Mouse (Mus musculus): ENCODE measurements around the gene Ascl5. TPM values are rescaled to one million over a fixed set of nuclear protein-coding genes. Genes with fewer than 3 reads are reported as not detected.

Ascl5 gene
- polyA plus RNA-seq, 1 experiment, result not detected

- Histone ChIP-seq H3K4me1 (ENCODE audit: control insufficient read depth, insufficient read depth, low read length) (peaks cover 11% of the 10 kb centered on the region), H3K36me3 (ENCODE audit: control insufficient read depth, insufficient read depth, low read length) (no peaks in the 10 kb centered on the region), H3K27ac (ENCODE audit: control insufficient read depth, insufficient read depth, low read depth, low read length) (no peak overlapping the region), H3K27me3 (ENCODE audit: control insufficient read depth, insufficient read depth, low read length) (no peaks in the 10 kb centered on the region), H3K4me3 (ENCODE audit: control insufficient read depth, low read depth, low read length) (no peak overlapping the region)
- TF ChIP-seq CTCF (IDR thresholded peaks at IDR 0.05; ENCODE audit: control insufficient read depth, insufficient read depth, insufficient replicate concordance, low read depth, low read length) (no peak), POLR2A (IDR thresholded peaks at IDR 0.05; ENCODE audit: control insufficient read depth, low read depth, low read length) (no peak)
Measured at GRCm38 (mm10) chr1:136014796-136015502, 35.7 kb upstream of the Ascl5 start.

DNA sequence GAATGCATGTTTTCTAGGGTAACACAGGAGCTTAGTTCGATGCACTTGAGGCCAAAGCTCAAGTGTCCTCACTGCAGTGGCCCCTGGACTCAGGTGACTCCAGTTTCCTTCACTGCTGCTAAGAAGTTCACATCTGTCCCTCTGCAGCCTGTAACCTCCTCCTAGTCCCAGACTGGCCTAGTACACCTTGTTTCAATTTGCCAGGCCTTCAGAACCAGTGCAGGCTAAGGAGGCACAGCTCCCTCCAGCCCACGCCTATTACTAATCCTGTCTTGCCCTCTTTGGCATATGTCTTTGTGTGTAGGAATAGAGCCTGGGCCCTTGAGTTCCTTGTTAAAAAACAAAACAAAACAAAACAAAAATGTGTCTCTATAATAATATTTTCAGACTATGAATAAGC, 33.3 kb upstream of the Ascl5 start:
- Histone ChIP-seq H3K4me1 (ENCODE audit: control insufficient read depth, insufficient read depth, low read length) (peaks cover 11% of the 10 kb centered on the region), H3K4me3 (ENCODE audit: control insufficient read depth, low read depth, low read length) (peak overlapping the region; percentile 45), H3K27ac (ENCODE audit: control insufficient read depth, insufficient read depth, low read depth, low read length) (no peak overlapping the region), H3K36me3 (ENCODE audit: control insufficient read depth, insufficient read depth, low read length) (no peaks in the 10 kb centered on the region), H3K27me3 (ENCODE audit: control insufficient read depth, insufficient read depth, low read length) (no peaks in the 10 kb centered on the region)
- TF ChIP-seq CTCF (IDR thresholded peaks at IDR 0.05; ENCODE audit: control insufficient read depth, insufficient read depth, insufficient replicate concordance, low read depth, low read length) (no peak), POLR2A (IDR thresholded peaks at IDR 0.05; ENCODE audit: control insufficient read depth, low read depth, low read length) (no peak)

GRCm38 (mm10) chr1:136017907-136018313, 32.7 kb upstream of the Ascl5 start:
- H3K36me3 ChIP-seq (ENCODE audit: control insufficient read depth, insufficient read depth, low read length), result no peaks in the 10 kb centered on the region
- peaks cover 11% of the 10 kb centered on the region for H3K4me1 ChIP-seq (ENCODE audit: control insufficient read depth, insufficient read depth, low read length)
- TF ChIP-seq POLR2A (IDR thresholded peaks at IDR 0.05; ENCODE audit: control insufficient read depth, low read depth, low read length) (peak; percentile 57; the same call in 1 of the 2 replicates), CTCF (IDR thresholded peaks at IDR 0.05; ENCODE audit: control insufficient read depth, insufficient read depth, insufficient replicate concordance, low read depth, low read length) (no peak)
- H3K27ac ChIP-seq (ENCODE audit: control insufficient read depth, insufficient read depth, low read depth, low read length), result peak overlapping the region; percentile 28; the same call in 1 of the 2 replicates
- H3K4me3 ChIP-seq (ENCODE audit: control insufficient read depth, low read depth, low read length), result peak overlapping the region; percentile 97
- no peaks in the 10 kb centered on the region for H3K27me3 ChIP-seq (ENCODE audit: control insufficient read depth, insufficient read depth, low read length)

GRCm38 (mm10) chr1:136018390-136019189, 32.0 kb upstream of the Ascl5 start:
- TF ChIP-seq POLR2A (IDR thresholded peaks at IDR 0.05; ENCODE audit: control insufficient read depth, low read depth, low read length) (no peak), CTCF (IDR thresholded peaks at IDR 0.05; ENCODE audit: control insufficient read depth, insufficient read depth, insufficient replicate concordance, low read depth, low read length) (no peak)
- Histone ChIP-seq H3K27me3 (ENCODE audit: control insufficient read depth, insufficient read depth, low read length) (no peaks in the 10 kb centered on the region), H3K27ac (ENCODE audit: control insufficient read depth, insufficient read depth, low read depth, low read length) (peak overlapping the region; percentile 28; the same call in 1 of the 2 replicates), H3K36me3 (ENCODE audit: control insufficient read depth, insufficient read depth, low read length) (no peaks in the 10 kb centered on the region), H3K4me1 (ENCODE audit: control insufficient read depth, insufficient read depth, low read length) (peaks cover 11% of the 10 kb centered on the region), H3K4me3 (ENCODE audit: control insufficient read depth, low read depth, low read length) (peak overlapping the region; percentile 97)

DNA sequence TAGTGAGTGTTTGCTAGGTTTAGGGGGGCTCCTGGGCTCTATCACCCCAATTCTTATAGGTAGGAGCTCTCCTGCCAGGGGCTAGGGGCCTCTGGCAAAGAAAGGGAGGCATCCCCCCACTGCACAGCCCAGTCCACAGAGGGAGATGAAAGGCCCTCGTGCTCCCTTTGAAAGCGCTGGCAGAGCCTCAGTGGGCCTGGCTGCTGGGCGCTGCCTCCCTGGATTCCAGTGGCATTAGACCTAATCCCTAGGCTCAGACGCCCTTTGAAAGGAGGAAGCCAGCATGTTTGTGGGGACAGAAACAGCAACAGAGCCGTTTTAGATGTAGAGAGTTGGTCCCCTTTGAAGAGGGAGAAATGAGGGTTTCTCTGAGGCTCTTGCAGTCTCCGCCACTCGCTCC, 20.4 kb upstream of the Ascl5 start:
- no peaks in the 10 kb centered on the region for H3K36me3 ChIP-seq (ENCODE audit: control insufficient read depth, insufficient read depth, low read length)
- H3K27ac ChIP-seq (ENCODE audit: control insufficient read depth, insufficient read depth, low read depth, low read length), result no peak overlapping the region
- H3K27me3 ChIP-seq (ENCODE audit: control insufficient read depth, insufficient read depth, low read length), result no peaks in the 10 kb centered on the region
- TF ChIP-seq CTCF (IDR thresholded peaks at IDR 0.05; ENCODE audit: control insufficient read depth, insufficient read depth, insufficient replicate concordance, low read depth, low read length) (no peak), POLR2A (IDR thresholded peaks at IDR 0.05; ENCODE audit: control insufficient read depth, low read depth, low read length) (no peak)
- H3K4me3 ChIP-seq (ENCODE audit: control insufficient read depth, low read depth, low read length), result no peak overlapping the region
- H3K4me1 ChIP-seq (ENCODE audit: control insufficient read depth, insufficient read depth, low read length), result no peaks in the 10 kb centered on the region

DNA sequence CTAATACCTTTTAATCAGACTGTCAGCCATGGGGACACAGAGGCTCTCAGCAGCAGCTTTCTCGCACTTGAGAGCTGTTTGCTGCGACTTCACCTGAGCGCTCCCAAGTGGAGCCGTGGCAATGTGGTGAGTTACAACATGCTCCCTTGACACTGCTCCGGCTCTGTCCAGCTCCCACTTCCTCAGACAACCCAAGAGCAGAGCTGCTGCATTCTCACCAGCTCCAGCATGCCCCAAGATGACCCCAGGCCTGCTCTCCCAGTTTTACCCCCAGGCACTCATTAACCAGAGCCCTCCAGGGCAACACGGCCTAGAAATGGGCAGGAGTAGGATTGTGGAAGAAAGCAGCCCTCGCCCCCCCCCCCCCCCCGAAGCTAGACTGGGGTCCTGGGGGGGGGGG, 18.9 kb upstream of the Ascl5 start:
- Histone ChIP-seq H3K4me3 (ENCODE audit: control insufficient read depth, low read depth, low read length) (no peak overlapping the region), H3K4me1 (ENCODE audit: control insufficient read depth, insufficient read depth, low read length) (no peaks in the 10 kb centered on the region), H3K36me3 (ENCODE audit: control insufficient read depth, insufficient read depth, low read length) (no peaks in the 10 kb centered on the region), H3K27ac (ENCODE audit: control insufficient read depth, insufficient read depth, low read depth, low read length) (no peak overlapping the region), H3K27me3 (ENCODE audit: control insufficient read depth, insufficient read depth, low read length) (no peaks in the 10 kb centered on the region)
- no peak for TF ChIP-seq POLR2A (IDR thresholded peaks at IDR 0.05; ENCODE audit: control insufficient read depth, low read depth, low read length)
- no peak for TF ChIP-seq CTCF (IDR thresholded peaks at IDR 0.05; ENCODE audit: control insufficient read depth, insufficient read depth, insufficient replicate concordance, low read depth, low read length)

- Histone ChIP-seq H3K27me3 (ENCODE audit: control insufficient read depth, insufficient read depth, low read length) (no peaks in the 10 kb centered on the region), H3K4me1 (ENCODE audit: control insufficient read depth, insufficient read depth, low read length) (no peaks in the 10 kb centered on the region), H3K27ac (ENCODE audit: control insufficient read depth, insufficient read depth, low read depth, low read length) (no peak overlapping the region), H3K36me3 (ENCODE audit: control insufficient read depth, insufficient read depth, low read length) (no peaks in the 10 kb centered on the region), H3K4me3 (ENCODE audit: control insufficient read depth, low read depth, low read length) (no peak overlapping the region)
- no peak for TF ChIP-seq CTCF (IDR thresholded peaks at IDR 0.05; ENCODE audit: control insufficient read depth, insufficient read depth, insufficient replicate concordance, low read depth, low read length)
- TF ChIP-seq POLR2A (IDR thresholded peaks at IDR 0.05; ENCODE audit: control insufficient read depth, low read depth, low read length), result no peak
Measured at GRCm38 (mm10) chr1:136032961-136033360, 17.6 kb upstream of the Ascl5 start.
